Mouse (Mus musculus): ENCODE results near the gene Spib. TPM values are rescaled to one million over a fixed set of nuclear protein-coding genes. Genes with fewer than 3 reads are reported as not detected.

Spib gene
- polyA plus RNA-seq, 1 experiment from 2014 or later = not detected

DNA sequence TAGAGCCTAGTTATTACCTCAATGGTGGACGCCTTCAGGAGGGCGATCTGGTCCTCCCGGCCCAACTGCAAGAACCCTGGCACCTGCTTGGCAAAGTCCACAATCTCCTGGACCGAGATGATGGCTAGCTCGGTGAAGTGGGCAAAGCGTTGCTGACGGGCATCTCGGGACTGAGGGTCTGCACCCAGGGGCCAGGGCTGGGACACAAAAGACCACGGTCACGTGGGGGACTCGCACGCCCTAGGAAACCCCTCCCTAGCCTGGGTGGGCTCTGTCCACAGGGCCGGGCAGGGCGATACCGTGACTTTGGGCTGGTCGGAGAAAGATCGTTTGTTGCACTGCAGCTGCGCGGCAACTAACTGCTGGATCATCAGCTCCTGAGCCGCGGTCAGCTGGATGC is 19.4 kb upstream of the Spib start:
- WGBS = 96% methylated on average over 21 of the region's 21 CpGs
- H3K27ac ChIP-seq (ENCODE audit: low read depth, low read length) = no peak overlapping the region
- DNase-seq (ENCODE audit: low spot score) = no peak
- no peak for ATAC-seq
- no peak overlapping the region for H3K4me3 ChIP-seq (ENCODE audit: low read depth, low read length)
- peaks cover 10% of the 10 kb centered on the region for H3K4me1 ChIP-seq (ENCODE audit: control insufficient read depth, insufficient read depth, low read length)
- no peaks in the 10 kb centered on the region for H3K27me3 ChIP-seq (replicated peaks; ENCODE audit: control insufficient read depth, insufficient read depth, low read length)
- H3K9me3 ChIP-seq (replicated peaks; ENCODE audit: control insufficient read depth, low read length) = no peaks in the 10 kb centered on the region
- H3K36me3 ChIP-seq (ENCODE audit: control insufficient read depth, insufficient read depth, low read length) = peaks cover 31% of the 10 kb centered on the region
- H3K4me2 ChIP-seq (ENCODE audit: low read length) = no peak overlapping the region
- no peak overlapping the region for H3K9ac ChIP-seq (ENCODE audit: low read length)

DNA sequence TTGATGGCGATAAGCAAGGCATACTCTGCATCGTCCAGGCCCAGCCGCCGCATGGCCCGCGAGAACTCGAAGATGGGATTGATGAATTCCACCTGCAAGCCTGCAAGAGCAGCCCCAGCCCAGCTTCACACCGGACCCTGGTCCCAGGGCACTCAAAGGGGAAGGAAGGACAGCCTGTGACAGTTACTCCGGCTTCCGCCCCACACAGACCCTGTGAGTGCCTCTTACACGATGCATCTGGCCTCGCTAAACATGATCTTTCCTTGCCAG is 18.5 kb upstream of the Spib start:
- DNase-seq (ENCODE audit: low spot score) (no peak), ATAC-seq (no peak)
- Histone ChIP-seq H3K9ac (ENCODE audit: low read length) (no peak overlapping the region), H3K4me1 (ENCODE audit: control insufficient read depth, insufficient read depth, low read length) (peaks cover 10% of the 10 kb centered on the region), H3K4me3 (ENCODE audit: low read depth, low read length) (no peak overlapping the region), H3K36me3 (ENCODE audit: control insufficient read depth, insufficient read depth, low read length) (peaks cover 31% of the 10 kb centered on the region), H3K9me3 (replicated peaks; ENCODE audit: control insufficient read depth, low read length) (no peaks in the 10 kb centered on the region), H3K27me3 (replicated peaks; ENCODE audit: control insufficient read depth, insufficient read depth, low read length) (no peaks in the 10 kb centered on the region), H3K4me2 (ENCODE audit: low read length) (no peak overlapping the region), H3K27ac (ENCODE audit: low read depth, low read length) (no peak overlapping the region)
- WGBS = 97% methylated on average over 12 of the region's 12 CpGs

DNA sequence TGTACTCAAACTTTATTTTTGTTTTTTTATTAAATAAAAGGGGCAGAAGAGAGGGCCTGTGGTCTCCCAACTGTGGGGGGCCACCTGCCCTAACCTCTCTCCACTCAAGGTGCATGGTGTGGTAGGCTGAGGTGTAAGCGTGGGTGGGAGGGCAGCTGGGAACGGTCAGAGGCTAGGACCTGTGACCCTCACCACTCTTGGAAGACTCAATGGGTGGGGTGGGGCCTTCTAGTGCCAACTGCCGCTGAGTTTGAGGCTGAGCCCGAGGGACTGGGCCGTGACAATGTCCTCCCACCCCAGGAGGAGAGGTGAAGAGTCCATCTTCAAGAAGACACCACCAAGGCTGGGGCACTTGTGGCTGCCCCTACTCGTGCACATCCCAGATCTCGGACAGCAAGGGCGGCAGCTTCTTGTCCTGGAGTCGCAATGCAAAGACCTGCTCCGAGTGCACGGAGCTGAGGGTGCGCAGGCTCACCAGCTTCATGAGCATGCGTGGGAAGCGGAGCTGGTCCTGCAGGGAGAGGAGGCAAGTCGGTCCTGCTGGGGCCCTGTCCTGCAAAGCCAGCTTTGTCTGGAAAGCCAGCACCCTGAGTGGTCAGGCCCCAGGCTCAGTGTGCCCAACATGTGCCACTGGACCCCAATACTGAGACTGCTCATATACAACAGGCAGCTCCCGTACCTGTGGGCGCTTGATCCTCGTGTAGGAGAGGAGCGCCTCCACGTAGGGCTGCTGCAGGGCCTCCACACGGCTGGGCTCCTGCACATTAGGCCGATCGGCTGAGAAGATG is 17.9 kb upstream of the Spib start:
- H3K27ac ChIP-seq (ENCODE audit: low read depth, low read length) = no peak overlapping the region
- H3K27me3 ChIP-seq (replicated peaks; ENCODE audit: control insufficient read depth, insufficient read depth, low read length) = no peaks in the 10 kb centered on the region
- no peak overlapping the region for H3K9ac ChIP-seq (ENCODE audit: low read length)
- DNase-seq (ENCODE audit: low spot score) (no peak), ATAC-seq (no peak)
- peaks cover 31% of the 10 kb centered on the region for H3K36me3 ChIP-seq (ENCODE audit: control insufficient read depth, insufficient read depth, low read length)
- H3K4me3 ChIP-seq (ENCODE audit: low read depth, low read length) = no peak overlapping the region
- no peak overlapping the region for H3K4me2 ChIP-seq (ENCODE audit: low read length)
- H3K9me3 ChIP-seq (replicated peaks; ENCODE audit: control insufficient read depth, low read length) = no peaks in the 10 kb centered on the region
- peaks cover 10% of the 10 kb centered on the region for H3K4me1 ChIP-seq (ENCODE audit: control insufficient read depth, insufficient read depth, low read length)
- 95% methylated on average over 23 of the region's 23 CpGs for WGBS

DNA sequence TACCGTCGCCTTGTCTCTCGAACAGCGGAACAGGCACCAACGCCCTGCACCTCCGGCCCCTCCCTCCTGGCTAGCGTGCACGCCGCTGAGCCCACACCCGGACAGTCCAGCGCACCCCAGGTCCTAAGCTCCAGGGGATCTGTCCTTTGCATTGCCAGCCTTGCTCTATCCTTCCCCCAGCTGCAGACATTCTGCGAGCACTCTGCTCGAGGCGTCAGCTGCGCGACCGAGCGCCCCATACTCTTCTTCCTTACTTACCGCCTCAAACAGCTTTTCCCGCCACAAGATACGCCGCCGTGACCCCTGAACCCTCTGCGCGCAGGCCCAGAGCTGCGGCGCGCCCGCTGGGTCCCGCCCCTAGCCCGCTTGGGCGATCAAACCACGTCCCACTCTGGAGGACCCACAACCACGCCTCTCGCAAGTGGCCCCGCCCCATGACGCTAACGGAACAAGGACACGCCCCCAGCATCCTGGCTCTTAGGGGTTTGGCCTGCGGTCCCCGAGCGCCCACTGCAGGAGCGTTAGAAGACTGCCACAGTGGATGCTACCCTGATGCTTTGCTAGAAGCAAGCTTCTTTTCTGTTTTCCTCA is 16.7 kb upstream of the Spib start, which contains the start of gene Pold1:
Gene Pold1, minus strand, starts transcription at position 353 of the 591 bp plus-strand sequence.
- Histone ChIP-seq H3K9me3 (replicated peaks; ENCODE audit: control insufficient read depth, low read length) (no peaks in the 10 kb centered on the region), H3K27ac (ENCODE audit: low read depth, low read length) (peak within 1 kb of the TSS; percentile 54), H3K27me3 (replicated peaks; ENCODE audit: control insufficient read depth, insufficient read depth, low read length) (no peaks in the 10 kb centered on the region), H3K4me1 (ENCODE audit: control insufficient read depth, insufficient read depth, low read length) (peaks cover 10% of the 10 kb centered on the region), H3K4me2 (ENCODE audit: low read length) (peak within 1 kb of the TSS; percentile 90), H3K4me3 (ENCODE audit: low read depth, low read length) (peak within 1 kb of the TSS; percentile 50), H3K9ac (ENCODE audit: low read length) (peak within 1 kb of the TSS; percentile 64), H3K36me3 (ENCODE audit: control insufficient read depth, insufficient read depth, low read length) (peaks cover 31% of the 10 kb centered on the region)
- WGBS = 0% methylated on average over 43 of the region's 43 CpGs
- peak; percentile 99 for DNase-seq (ENCODE audit: low spot score)
- peak; percentile 93 for ATAC-seq

DNA sequence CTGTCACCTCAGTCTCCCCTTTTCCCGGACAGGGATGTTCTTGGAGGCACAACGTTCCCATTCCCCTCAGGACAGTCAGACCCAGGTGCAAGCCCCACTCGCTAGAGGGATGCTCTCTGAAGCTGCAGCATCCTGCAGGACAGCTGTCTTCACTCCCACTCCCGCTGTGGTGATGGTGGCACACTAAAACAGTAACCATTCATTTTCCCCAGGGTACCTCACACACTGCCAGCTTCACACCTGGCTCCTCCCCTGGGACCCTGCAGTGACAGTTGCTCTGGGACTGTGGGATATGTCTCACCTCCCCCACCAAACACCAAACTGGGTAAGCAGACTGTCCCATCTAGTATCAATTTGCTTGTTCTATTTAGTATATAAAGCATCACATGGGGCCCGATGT is 15.9 kb upstream of the Spib start:
- Histone ChIP-seq H3K9ac (ENCODE audit: low read length) (peak overlapping the region; percentile 64), H3K36me3 (ENCODE audit: control insufficient read depth, insufficient read depth, low read length) (peaks cover 33% of the 10 kb centered on the region), H3K4me2 (ENCODE audit: low read length) (peak overlapping the region; percentile 90), H3K27me3 (replicated peaks; ENCODE audit: control insufficient read depth, insufficient read depth, low read length) (no peaks in the 10 kb centered on the region), H3K9me3 (replicated peaks; ENCODE audit: control insufficient read depth, low read length) (no peaks in the 10 kb centered on the region), H3K4me3 (ENCODE audit: low read depth, low read length) (peak overlapping the region; percentile 50), H3K4me1 (ENCODE audit: control insufficient read depth, insufficient read depth, low read length) (peaks cover 6% of the 10 kb centered on the region), H3K27ac (ENCODE audit: low read depth, low read length) (no peak overlapping the region)
- 19% methylated on average over 5 of the region's 5 CpGs for WGBS
- ATAC-seq (no peak), DNase-seq (ENCODE audit: low spot score) (no peak)

GRCm38 (mm10) chr7:44547041-44547440 is 15.2 kb upstream of the Spib start:
- Histone ChIP-seq H3K4me1 (ENCODE audit: control insufficient read depth, insufficient read depth, low read length) (peaks cover 6% of the 10 kb centered on the region), H3K4me2 (ENCODE audit: low read length) (peak overlapping the region; percentile 90), H3K27ac (ENCODE audit: low read depth, low read length) (no peak overlapping the region), H3K9me3 (replicated peaks; ENCODE audit: control insufficient read depth, low read length) (no peaks in the 10 kb centered on the region), H3K27me3 (replicated peaks; ENCODE audit: control insufficient read depth, insufficient read depth, low read length) (no peaks in the 10 kb centered on the region), H3K4me3 (ENCODE audit: low read depth, low read length) (0 out of 2 replicates have a peak overlapping the region, but pooled peaks have one; percentile 50), H3K36me3 (ENCODE audit: control insufficient read depth, insufficient read depth, low read length) (peaks cover 35% of the 10 kb centered on the region), H3K9ac (ENCODE audit: low read length) (peak overlapping the region; percentile 64; the same call in 1 of the 2 replicates)
- 96% methylated on average over 13 of the region's 13 CpGs for WGBS
- DNase-seq (ENCODE audit: low spot score) = no peak
- ATAC-seq = no peak

DNA sequence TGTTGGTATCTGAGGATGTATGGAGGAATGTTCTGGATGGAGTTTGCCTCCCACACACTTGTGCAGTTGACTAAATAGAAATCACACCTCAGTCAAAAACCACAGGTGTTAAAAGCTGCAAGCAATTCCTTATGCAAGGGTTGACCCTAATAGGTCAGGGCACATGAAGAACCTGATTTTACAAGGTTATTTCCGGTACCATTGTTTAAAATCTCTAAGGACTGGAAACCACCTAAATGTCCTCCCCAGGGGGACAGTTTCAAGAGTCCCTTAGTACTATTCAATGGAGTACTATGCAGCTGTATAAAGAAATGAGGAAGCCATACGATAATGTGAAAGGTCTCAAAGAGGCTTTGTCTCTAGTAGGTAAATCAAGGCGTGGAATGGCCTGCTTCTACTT is 14.4 kb upstream of the Spib start:
- 97% methylated on average over 3 of the region's 3 CpGs for WGBS
- no peaks in the 10 kb centered on the region for H3K9me3 ChIP-seq (replicated peaks; ENCODE audit: control insufficient read depth, low read length)
- no peak overlapping the region for H3K4me2 ChIP-seq (ENCODE audit: low read length)
- H3K36me3 ChIP-seq (ENCODE audit: control insufficient read depth, insufficient read depth, low read length) = peaks cover 35% of the 10 kb centered on the region
- no peak overlapping the region for H3K4me3 ChIP-seq (ENCODE audit: low read depth, low read length)
- DNase-seq (ENCODE audit: low spot score) = no peak
- H3K9ac ChIP-seq (ENCODE audit: low read length) = no peak overlapping the region
- H3K27ac ChIP-seq (ENCODE audit: low read depth, low read length) = no peak overlapping the region
- H3K27me3 ChIP-seq (replicated peaks; ENCODE audit: control insufficient read depth, insufficient read depth, low read length) = no peaks in the 10 kb centered on the region
- no peak for ATAC-seq
- peaks cover 6% of the 10 kb centered on the region for H3K4me1 ChIP-seq (ENCODE audit: control insufficient read depth, insufficient read depth, low read length)

DNA sequence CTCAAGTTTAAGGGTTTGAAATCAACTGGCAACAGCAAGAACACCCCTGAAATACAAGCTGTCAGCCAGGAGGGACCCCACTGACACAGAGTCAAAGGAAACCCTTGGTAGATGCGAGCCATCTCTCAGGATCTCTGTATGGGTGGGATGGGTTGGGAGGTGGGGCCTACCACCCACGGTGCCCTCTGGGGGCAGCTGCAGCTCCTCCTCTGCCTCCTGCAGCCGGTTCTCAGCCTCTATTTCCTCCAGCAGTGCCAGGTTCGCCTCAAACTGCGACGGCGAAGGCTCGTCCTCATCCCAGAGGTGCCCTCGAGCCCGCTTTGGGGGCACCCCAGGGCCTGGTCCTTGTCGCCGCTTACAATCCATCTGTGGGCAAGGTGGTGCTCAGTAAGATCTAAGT is 11.2 kb upstream of the Spib start:
- Histone ChIP-seq H3K4me2 (ENCODE audit: low read length) (no peak overlapping the region), H3K9me3 (replicated peaks; ENCODE audit: control insufficient read depth, low read length) (no peaks in the 10 kb centered on the region), H3K27me3 (replicated peaks; ENCODE audit: control insufficient read depth, insufficient read depth, low read length) (no peaks in the 10 kb centered on the region), H3K9ac (ENCODE audit: low read length) (no peak overlapping the region), H3K4me3 (ENCODE audit: low read depth, low read length) (no peak overlapping the region), H3K36me3 (ENCODE audit: control insufficient read depth, insufficient read depth, low read length) (peaks cover 47% of the 10 kb centered on the region), H3K27ac (ENCODE audit: low read depth, low read length) (no peak overlapping the region), H3K4me1 (ENCODE audit: control insufficient read depth, insufficient read depth, low read length) (peaks cover 5% of the 10 kb centered on the region)
- WGBS = 80% methylated on average over 12 of the region's 12 CpGs
- DNase-seq (ENCODE audit: low spot score) (no peak), ATAC-seq (no peak)

GRCm38 (mm10) chr7:44542555-44542954 is 10.7 kb upstream of the Spib start:
- whole genome bisulfite sequencing = 97% methylated on average over 11 of the region's 11 CpGs
- Histone ChIP-seq H3K4me2 (ENCODE audit: low read length) (no peak overlapping the region), H3K9ac (ENCODE audit: low read length) (no peak overlapping the region), H3K4me3 (ENCODE audit: low read depth, low read length) (no peak overlapping the region), H3K4me1 (ENCODE audit: control insufficient read depth, insufficient read depth, low read length) (peaks cover under 1% of the 10 kb centered on the region), H3K27ac (ENCODE audit: low read depth, low read length) (no peak overlapping the region), H3K36me3 (ENCODE audit: control insufficient read depth, insufficient read depth, low read length) (peaks cover 52% of the 10 kb centered on the region), H3K9me3 (replicated peaks; ENCODE audit: control insufficient read depth, low read length) (no peaks in the 10 kb centered on the region), H3K27me3 (replicated peaks; ENCODE audit: control insufficient read depth, insufficient read depth, low read length) (no peaks in the 10 kb centered on the region)
- ATAC-seq = no peak
- DNase-seq (ENCODE audit: low spot score) = no peak
